Mouse (Mus musculus) limb, embryonic 13.5 days (tissue): Measurements from ENCODE around the gene Csmd2. TPM values are rescaled to one million over a fixed set of nuclear protein-coding genes. Genes with fewer than 3 reads are reported as not detected.

Experiments
- polyA plus RNA-seq: library from polyadenylated mRNA; unstranded; fragments of >200 nt; fragmentation: Nextera tagmentation; extraction: Ambion mirVana; gene quantifications from 2 replicates; pipeline ENCODE4 v1.2.1, GENCODE M21; 2015

The Csmd2 gene
- polyA plus RNA-seq, 1 experiment from 2014 or later: 0.14 TPM

Other genes with a start within 250 kb of the Csmd2 start
- not detected in 2 replicates for gene CK137956, start 16.9 kb upstream of the Csmd2 start, polyA plus RNA-seq